Mouse (Mus musculus) erythroblast, embryonic 14.5 days (primary cell): Measurements from ENCODE around the gene Rnf217. TPM values are rescaled to one million over a fixed set of nuclear protein-coding genes. Genes with fewer than 3 reads are reported as not detected.

Experiments
- H3K27me3 ChIP-seq: 2 replicates; pipeline ENCODE4 v1.6.1; 2012; ENCODE audit warnings: inconsistent platforms; ENCODE audit not compliant: control insufficient read depth
- H3K36me3 ChIP-seq: 2 replicates; pipeline ENCODE4 v1.6.1; 2012; ENCODE audit warnings: mild to moderate bottlenecking, inconsistent platforms; ENCODE audit not compliant: control insufficient read depth
- H3K4me1 ChIP-seq: 2 replicates; pipeline ENCODE4 v1.6.1; 2012; ENCODE audit warnings: inconsistent platforms; ENCODE audit not compliant: control insufficient read depth
- H3K4me3 ChIP-seq: replicated peaks from 2 replicates; pipeline ENCODE3; 2012; ENCODE audit warnings: moderate library complexity, mild to moderate bottlenecking, inconsistent platforms
- H3K9me3 ChIP-seq: 2 replicates; pipeline ENCODE4 v1.6.1; 2012; ENCODE audit warnings: low read length, inconsistent platforms, mixed read lengths; ENCODE audit not compliant: control insufficient read depth
- GATA1 ChIP-seq: IDR thresholded peaks from 2 replicates; pipeline ENCODE4 v1.6.1; 2012; ENCODE audit warnings: low read length, inconsistent platforms, mixed read lengths
- TAL1 ChIP-seq: IDR thresholded peaks from 3 replicates; pipeline ENCODE4 v1.6.1; 2012; ENCODE audit warnings: low read length, inconsistent platforms, mixed read lengths
- polyA plus RNA-seq: library from polyadenylated mRNA; stranded (reverse); fragments of >175 nt; gene quantifications from 2 replicates; pipeline ENCODE4 v1.2.3, GENCODE M21; 2012

Gene Rnf217
- not detected in 2 replicates for polyA plus RNA-seq

DNA sequence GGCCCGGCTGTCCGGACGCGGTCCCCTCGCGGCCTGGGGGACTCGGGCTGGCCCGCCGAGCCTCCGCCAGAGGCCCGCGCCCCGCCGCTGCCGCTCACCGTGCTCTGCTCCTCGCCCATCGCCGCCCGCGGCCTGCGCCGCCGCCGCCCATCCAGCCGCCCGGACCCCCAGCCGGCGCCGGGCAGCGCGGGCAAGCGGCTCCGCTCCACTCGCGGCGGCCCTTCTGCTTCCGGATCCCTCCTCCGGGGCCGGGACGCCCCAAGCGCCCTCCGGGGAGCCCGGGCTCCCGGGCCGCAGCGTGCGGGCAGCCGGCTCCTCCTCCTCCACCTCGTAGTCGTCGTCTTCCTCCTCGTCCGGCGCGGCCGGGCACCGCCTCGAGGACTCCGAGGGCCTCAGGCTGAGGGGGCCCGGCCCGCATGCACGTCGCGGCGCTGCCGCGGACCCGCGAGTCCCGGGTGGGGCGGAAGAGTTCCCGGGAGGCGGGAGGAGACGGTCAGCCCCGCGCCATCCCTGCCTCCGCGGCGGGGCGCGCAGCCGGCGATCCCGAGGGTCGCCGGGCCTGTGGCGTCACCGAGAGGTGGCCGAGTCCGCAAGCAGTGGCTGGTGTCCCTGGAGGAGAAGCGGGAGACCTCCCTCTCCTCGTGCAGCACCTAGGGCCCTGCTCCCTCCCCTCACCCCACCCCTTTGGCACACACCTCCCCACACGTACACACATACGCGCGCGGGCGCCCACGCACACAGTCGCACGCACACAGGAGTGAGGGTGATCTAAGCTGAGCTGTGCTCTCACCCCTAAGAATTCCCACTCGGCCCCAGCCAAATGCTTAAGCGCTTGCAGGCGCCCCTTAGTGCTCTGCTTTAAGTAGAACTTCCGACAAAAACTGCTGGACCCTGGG is at the start of gene Rnf217:
Gene Rnf217, minus strand, starts transcription at position 119 of the 896 bp plus-strand sequence.
- Histone ChIP-seq H3K4me3 (peak within 1 kb of the TSS; percentile 51), H3K9me3 (no peaks in the 10 kb centered on the region; the same call in 1 of the 2 replicates), H3K36me3 (no peaks in the 10 kb centered on the region), H3K4me1 (no peaks in the 10 kb centered on the region), H3K27me3 (peaks cover 41% of the 10 kb centered on the region)
- TF ChIP-seq TAL1: no peak

GRCm38 (mm10) chr10:31647270-31647669 is 38.3 kb upstream of the Rnf217 start:
- H3K36me3 ChIP-seq: no peaks in the 10 kb centered on the region
- no peak overlapping the region for H3K4me3 ChIP-seq
- H3K4me1 ChIP-seq: no peaks in the 10 kb centered on the region
- TF ChIP-seq TAL1: no peak
- TF ChIP-seq GATA1: no peak
- no peaks in the 10 kb centered on the region for H3K27me3 ChIP-seq
- H3K9me3 ChIP-seq: no peaks in the 10 kb centered on the region

DNA sequence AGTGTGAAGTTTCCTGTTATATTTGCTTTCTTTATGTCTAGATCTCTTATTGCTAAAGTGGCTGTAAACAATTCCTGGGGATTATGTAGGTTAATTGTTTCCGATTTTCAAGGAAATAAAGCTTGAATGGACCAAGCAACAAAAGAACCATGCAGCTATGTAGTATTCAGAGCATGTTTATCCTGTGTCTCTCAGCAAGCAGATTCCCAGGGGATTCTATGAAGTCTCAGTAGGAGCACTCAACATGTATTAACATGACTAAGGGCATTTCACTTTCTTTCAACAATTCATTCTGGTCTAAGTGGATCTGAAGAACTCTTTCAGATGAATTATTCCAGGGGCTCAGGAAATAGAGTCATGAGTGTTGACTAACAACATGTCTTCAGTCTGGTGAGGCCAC is 37.1 kb upstream of the Rnf217 start:
- no peak for TF ChIP-seq GATA1
- TF ChIP-seq TAL1: no peak
- H3K4me3 ChIP-seq: no peak overlapping the region

DNA sequence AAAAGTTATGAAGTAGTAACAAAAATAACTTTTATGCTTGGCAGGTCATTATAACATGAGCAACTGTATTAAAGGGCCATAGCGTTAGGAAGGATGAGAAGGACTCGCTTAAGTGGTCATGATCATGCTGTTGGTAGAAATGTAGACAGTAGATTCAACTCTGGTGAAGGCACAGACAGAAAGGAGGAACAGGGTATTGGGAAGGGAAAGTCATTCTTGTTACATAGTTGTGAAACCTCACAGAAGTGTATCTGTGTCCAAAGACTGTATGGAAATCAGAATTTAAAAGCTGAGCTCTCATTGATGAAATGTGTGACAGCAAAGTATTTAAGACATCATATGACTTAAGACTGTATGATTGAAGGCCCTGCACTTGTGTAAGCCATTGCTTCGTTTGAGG is 26.1 kb upstream of the Rnf217 start:
- no peaks in the 10 kb centered on the region for H3K36me3 ChIP-seq
- H3K9me3 ChIP-seq: peaks cover 8% of the 10 kb centered on the region
- no peak overlapping the region for H3K4me3 ChIP-seq
- TF ChIP-seq GATA1 (no peak), TAL1 (no peak)
- no peaks in the 10 kb centered on the region for H3K27me3 ChIP-seq
- no peaks in the 10 kb centered on the region for H3K4me1 ChIP-seq

More for the DNA sequence above, 37.1 kb upstream of the Rnf217 start:
- Histone ChIP-seq H3K4me1 (no peaks in the 10 kb centered on the region), H3K27me3 (no peaks in the 10 kb centered on the region), H3K36me3 (no peaks in the 10 kb centered on the region), H3K9me3 (no peaks in the 10 kb centered on the region)

GRCm38 (mm10) chr10:31632005-31632404 is 23.0 kb upstream of the Rnf217 start:
- Histone ChIP-seq H3K4me1 (no peaks in the 10 kb centered on the region), H3K27me3 (no peaks in the 10 kb centered on the region), H3K4me3 (no peak overlapping the region), H3K36me3 (no peaks in the 10 kb centered on the region), H3K9me3 (no peaks in the 10 kb centered on the region)
- no peak for TF ChIP-seq GATA1
- TF ChIP-seq TAL1: no peak

GRCm38 (mm10) chr10:31615355-31615754 is 6.4 kb upstream of the Rnf217 start:
- Histone ChIP-seq H3K4me1 (no peaks in the 10 kb centered on the region), H3K27me3 (peaks cover 6% of the 10 kb centered on the region), H3K9me3 (no peaks in the 10 kb centered on the region), H3K4me3 (no peak overlapping the region), H3K36me3 (no peaks in the 10 kb centered on the region)
- TF ChIP-seq TAL1: no peak
- TF ChIP-seq GATA1: no peak

GRCm38 (mm10) chr10:31614111-31614510 is 5.1 kb upstream of the Rnf217 start:
- H3K4me1 ChIP-seq: no peaks in the 10 kb centered on the region
- H3K9me3 ChIP-seq: no peaks in the 10 kb centered on the region
- no peak overlapping the region for H3K4me3 ChIP-seq
- no peaks in the 10 kb centered on the region for H3K36me3 ChIP-seq
- H3K27me3 ChIP-seq: peaks cover 19% of the 10 kb centered on the region
- no peak for TF ChIP-seq TAL1
- no peak for TF ChIP-seq GATA1

DNA sequence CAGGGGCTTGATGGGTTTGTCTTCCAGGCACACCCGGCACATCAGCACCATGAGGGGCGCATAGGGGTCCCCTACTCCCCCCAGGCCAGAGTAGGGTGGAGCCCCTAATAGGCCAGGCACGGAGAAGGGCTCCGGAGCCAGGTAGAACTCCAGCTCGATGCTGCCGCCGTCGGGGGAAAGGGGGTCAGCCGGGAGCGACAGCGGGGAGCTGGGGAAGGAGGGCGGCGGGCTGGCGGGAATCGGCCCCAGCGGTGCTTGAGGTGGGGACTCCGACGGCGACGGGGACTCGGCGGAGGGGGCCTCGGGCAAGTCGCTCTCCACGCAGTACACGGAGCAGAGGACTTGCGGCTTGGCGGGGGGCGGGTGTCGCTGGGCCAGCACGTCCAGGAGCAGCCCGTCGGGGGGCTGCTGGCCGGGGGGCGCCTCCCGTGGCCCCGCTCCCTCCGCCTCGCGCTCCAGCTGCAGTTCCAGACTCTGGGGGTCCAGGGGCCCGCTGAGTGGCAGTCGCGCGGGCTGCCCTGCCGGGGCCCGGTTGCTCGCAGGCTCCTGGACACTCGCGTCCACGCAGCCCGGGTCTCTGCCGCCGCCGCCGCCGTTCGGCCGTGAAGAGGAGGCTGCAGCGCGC is 431 bp downstream of the Rnf217 start:
- TF ChIP-seq GATA1 (no peak), TAL1 (no peak)
- Histone ChIP-seq H3K9me3 (no peaks in the 10 kb centered on the region; the same call in 1 of the 2 replicates), H3K36me3 (no peaks in the 10 kb centered on the region), H3K4me3 (peak overlapping the region; percentile 51), H3K27me3 (peaks cover 41% of the 10 kb centered on the region), H3K4me1 (no peaks in the 10 kb centered on the region)
